Mouse (Mus musculus): ENCODE results near the gene Zfp967.
"Not testable (repeated sequence)": the region's sequence is repeated elsewhere in the genome, so short reads cannot be mapped to it uniquely, and the experiment has no call there.

The Zfp967 gene

GRCm38 (mm10) chr2:176520756-176521155, at the start of gene Zfp967:
TSS of gene Zfp967 (plus strand) at chr2:176521056.
- CTCF ChIA-PET, POLR2A ChIA-PET: not testable (repeated sequence)

- CTCF ChIA-PET, POLR2A ChIA-PET: not testable (repeated sequence)
Observed at GRCm38 (mm10) chr2:176486683-176487082, 34.2 kb upstream of the Zfp967 start, which contains the start of gene Gm14434. TSS of gene Gm14434 (minus strand) at chr2:176486783.
